8 mouse cellular contexts compared by ENCODE assay signal in genomic region chr12:8922369-8923124, GRCm38 (mm10). TPM values are rescaled to one million over a fixed set of nuclear protein-coding genes. Genes with fewer than 3 reads are reported as not detected.
DNase-seq lines count a peak whose midpoint lies in the region; ATAC-seq and TF ChIP-seq lines count a peak whose summit lies in the region.

No protein-coding gene starts in this region.

- H3K9ac ChIP-seq in intestine, embryonic 14.5 days (ENCODE audit: low read length): peak overlapping the region; percentile 94

- peak overlapping the region; percentile 73 for H3K4me2 ChIP-seq in intestine, embryonic 14.5 days (ENCODE audit: low read length)

- H3K4me1 ChIP-seq in brown adipose tissue, adult 24 weeks (ENCODE audit: control insufficient read depth, insufficient read depth, insufficient read length, low read length): peaks cover 3% of the 10 kb centered on the region; the same call in 1 of the 2 replicates
- peaks cover 25% of the 10 kb centered on the region for H3K4me1 ChIP-seq in intestine, embryonic 14.5 days (replicated peaks; ENCODE audit: control insufficient read depth, insufficient read depth, low read length)

- TF ChIP-seq CTCF in left cerebral cortex, adult 2 months (IDR thresholded peaks at IDR 0.05): no peak

- WGBS in intestine, embryonic 14.5 days: 2% methylated on average over 30 of the region's 30 CpGs

- H3K27ac ChIP-seq in left cerebral cortex, adult 2 months: peak overlapping the region; percentile 88
- H3K27ac ChIP-seq in brown adipose tissue, adult 24 weeks (replicated peaks; ENCODE audit: low read depth, low read length): peak overlapping the region; percentile 95
- peak overlapping the region; percentile 99 for H3K27ac ChIP-seq in intestine, embryonic 14.5 days (ENCODE audit: low read depth)

- DNase-seq in left cerebral cortex, adult 2 months (ENCODE audit: extremely low spot score in 1 of 2, low spot score in 2 of 2): no peak
- DNase-seq in left cerebral cortex, postnatal 14 days (ENCODE audit: low spot score in 2 of 2): no peak
- no peak for DNase-seq in intestine, embryonic 14.5 days (ENCODE audit: low spot score)
- DNase-seq in spleen, adult 18-20 months: no peak
- no peak for DNase-seq in testis, postnatal 14 days (ENCODE audit: low spot score)
- no peak for DNase-seq in kidney, postnatal 25 days

- no peak for ATAC-seq in intestine, embryonic 14.5 days (replicated peaks; ENCODE audit: low FRiP score, low TSS enrichment, low read depth)
- ATAC-seq in megakaryocyte, adult 5-6 weeks (ENCODE audit: poor library complexity, severe bottlenecking): peak; percentile 31

- no peaks in the 10 kb centered on the region for H3K27me3 ChIP-seq in intestine, embryonic 14.5 days (replicated peaks; ENCODE audit: control insufficient read depth, insufficient read depth, low read length)

- intact Hi-C loops in left cerebral cortex, adult 2 months (cut with DNase I): loop anchor here (2.0 to 5.0 kb wide), 2 partner anchors 35 to 50 kb away; partner anchors contain the start of gene Wdr35
- intact Hi-C loops in left cerebral cortex, postnatal 14 days (cut with DNase I): no loop called here

- peaks cover 19% of the 10 kb centered on the region for H3K36me3 ChIP-seq in intestine, embryonic 14.5 days (ENCODE audit: control insufficient read depth, insufficient read depth, low read length)

- no peaks in the 10 kb centered on the region for H3K9me3 ChIP-seq in intestine, embryonic 14.5 days (ENCODE audit: control insufficient read depth, low read length)

- H3K4me3 ChIP-seq in left cerebral cortex, adult 2 months: peak overlapping the region; percentile 84
- H3K4me3 ChIP-seq in brown adipose tissue, adult 24 weeks (ENCODE audit: insufficient read depth, low read depth, low read length): peak overlapping the region; percentile 91
- H3K4me3 ChIP-seq in intestine, embryonic 14.5 days (ENCODE audit: low read depth, low read length): peak overlapping the region; percentile 90

RNA-seq across cellular contexts. Expression of gene Laptm4a, which starts 1.1 kb away (rescaled TPM):
- total RNA-seq in left cerebral cortex, adult 2 months (2021): 100 to 1,000 TPM; 166 to 168 TPM
- total RNA-seq in left cerebral cortex, postnatal 14 days (2021): 100 to 1,000 TPM; 179 to 188 TPM
- 307 and 401 TPM in 2 replicates for polyA plus RNA-seq in brown adipose tissue, adult 24 weeks (2012; ENCODE audit: insufficient read depth, insufficient read length, missing spikeins)
- polyA plus RNA-seq in intestine, embryonic 14.5 days (2014; fragmentation: Nextera tagmentation; extraction: Ambion mirVana): 185 and 204 TPM in 2 replicates
- total RNA-seq in megakaryocyte, adult 5-6 weeks (2015): 121 and 132 TPM in 2 replicates
- total RNA-seq in megakaryocyte, adult 5-6 weeks (2017): 192 and 195 TPM in 2 replicates

RNA-seq across cellular contexts. Expression of gene Matn3, which starts 25.2 kb away (rescaled TPM):
- total RNA-seq in left cerebral cortex, adult 2 months (2021): under 1 TPM in 1 of 2 experiments, not detected in 1; 0.12 TPM
- under 1 TPM; 0.17 to 0.22 TPM for total RNA-seq in left cerebral cortex, postnatal 14 days (2021)
- not detected in 2 replicates for polyA plus RNA-seq in brown adipose tissue, adult 24 weeks (2012; ENCODE audit: insufficient read depth, insufficient read length, missing spikeins)
- 0.19 and 0.28 TPM in 2 replicates for polyA plus RNA-seq in intestine, embryonic 14.5 days (2014; fragmentation: Nextera tagmentation; extraction: Ambion mirVana)
- total RNA-seq in megakaryocyte, adult 5-6 weeks (2015): not detected in 2 replicates
- total RNA-seq in megakaryocyte, adult 5-6 weeks (2017): 0.12 TPM in 1 of 2 replicates, not detected in the other

RNA-seq across cellular contexts. Expression of gene Wdr35, which starts 51.1 kb away (rescaled TPM):
- 10 to 100 TPM; 43.2 to 45.0 TPM for total RNA-seq in left cerebral cortex, adult 2 months (2021)
- total RNA-seq in left cerebral cortex, postnatal 14 days (2021): 10 to 100 TPM; 41.3 to 43.9 TPM
- polyA plus RNA-seq in brown adipose tissue, adult 24 weeks (2012; ENCODE audit: insufficient read depth, insufficient read length, missing spikeins): 3.1 and 5.9 TPM in 2 replicates
- polyA plus RNA-seq in intestine, embryonic 14.5 days (2014; fragmentation: Nextera tagmentation; extraction: Ambion mirVana): 13.2 and 16.6 TPM in 2 replicates
- 1.1 and 1.4 TPM in 2 replicates for total RNA-seq in megakaryocyte, adult 5-6 weeks (2015)
- total RNA-seq in megakaryocyte, adult 5-6 weeks (2017): 0.44 and 1.2 TPM in 2 replicates

Comparison
In these comparisons a context has a peak if more than half of its experiments do, and no peak if none do; other contexts are left out.
1. RNA of gene Wdr35, which starts 51.1 kb away (total RNA-seq): 43.2 to 45.0 TPM in left cerebral cortex, adult 2 months and 41.3 to 43.9 TPM in left cerebral cortex, postnatal 14 days; 0.44 to 1.4 TPM in megakaryocyte, adult 5-6 weeks; every median in the first group is over 10 times any median in the second.
2. Peak in every context shown above with its lines, with median percentiles within 50 percentile points of each other: H3K27ac ChIP-seq and H3K4me3 ChIP-seq.